Mouse (Mus musculus): ENCODE results near the gene Zfp260. TPM values are rescaled to one million over a fixed set of nuclear protein-coding genes. Genes with fewer than 3 reads are reported as not detected.

Gene Zfp260
- polyA plus RNA-seq, 1 experiment from 2014 or later, result 60.8 TPM

GRCm38 (mm10) chr7:30086524-30086923 is 8.1 kb upstream of the Zfp260 start:
- whole genome bisulfite sequencing, result 90% methylated on average over 9 of the region's 9 CpGs
- H3K36me3 ChIP-seq (ENCODE audit: control insufficient read depth, insufficient read depth, low read length), result no peaks in the 10 kb centered on the region
- no peak for ATAC-seq
- no peaks in the 10 kb centered on the region for H3K27me3 ChIP-seq (replicated peaks; ENCODE audit: control insufficient read depth, insufficient read depth, low read length)
- H3K9ac ChIP-seq (ENCODE audit: low read depth, low read length), result no peak overlapping the region
- H3K4me1 ChIP-seq (ENCODE audit: control insufficient read depth, insufficient read depth, low read length), result peaks cover 7% of the 10 kb centered on the region
- no peak overlapping the region for H3K4me2 ChIP-seq (ENCODE audit: low read depth, low read length)
- H3K4me3 ChIP-seq (ENCODE audit: low read length), result no peak overlapping the region
- no peak overlapping the region for H3K27ac ChIP-seq (ENCODE audit: low read length)
- H3K9me3 ChIP-seq (ENCODE audit: control insufficient read depth, low read length), result no peaks in the 10 kb centered on the region

DNA sequence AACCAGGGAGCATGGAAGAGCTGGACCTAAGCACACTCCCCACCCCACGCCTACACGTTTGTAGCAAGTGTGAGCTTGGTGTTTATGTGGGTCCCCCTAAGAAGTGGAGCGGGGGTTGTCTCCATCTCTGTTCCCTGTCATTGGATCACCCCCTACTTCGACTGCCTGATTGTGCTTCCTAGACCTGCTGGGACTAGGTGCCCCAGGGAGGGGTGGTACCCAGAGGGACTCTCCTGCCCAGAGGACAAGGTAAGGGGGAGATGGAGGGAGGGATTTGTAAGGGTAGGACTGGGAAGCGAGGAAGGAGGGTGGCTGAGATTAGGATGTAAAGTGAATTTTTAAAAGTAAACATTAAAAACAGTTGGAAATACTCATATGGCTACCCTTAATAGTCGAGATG is 5.2 kb upstream of the Zfp260 start:
- Histone ChIP-seq H3K4me3 (ENCODE audit: low read length) (peak overlapping the region; percentile 74), H3K9me3 (ENCODE audit: control insufficient read depth, low read length) (no peaks in the 10 kb centered on the region), H3K27ac (ENCODE audit: low read length) (no peak overlapping the region), H3K4me2 (ENCODE audit: low read depth, low read length) (peak overlapping the region; percentile 77), H3K4me1 (ENCODE audit: control insufficient read depth, insufficient read depth, low read length) (peaks cover 13% of the 10 kb centered on the region), H3K9ac (ENCODE audit: low read depth, low read length) (peak overlapping the region; percentile 72; the same call in 1 of the 2 replicates), H3K36me3 (ENCODE audit: control insufficient read depth, insufficient read depth, low read length) (no peaks in the 10 kb centered on the region), H3K27me3 (replicated peaks; ENCODE audit: control insufficient read depth, insufficient read depth, low read length) (no peaks in the 10 kb centered on the region)
- ATAC-seq, result no peak
- WGBS, result 12% methylated on average over 6 of the region's 6 CpGs

DNA sequence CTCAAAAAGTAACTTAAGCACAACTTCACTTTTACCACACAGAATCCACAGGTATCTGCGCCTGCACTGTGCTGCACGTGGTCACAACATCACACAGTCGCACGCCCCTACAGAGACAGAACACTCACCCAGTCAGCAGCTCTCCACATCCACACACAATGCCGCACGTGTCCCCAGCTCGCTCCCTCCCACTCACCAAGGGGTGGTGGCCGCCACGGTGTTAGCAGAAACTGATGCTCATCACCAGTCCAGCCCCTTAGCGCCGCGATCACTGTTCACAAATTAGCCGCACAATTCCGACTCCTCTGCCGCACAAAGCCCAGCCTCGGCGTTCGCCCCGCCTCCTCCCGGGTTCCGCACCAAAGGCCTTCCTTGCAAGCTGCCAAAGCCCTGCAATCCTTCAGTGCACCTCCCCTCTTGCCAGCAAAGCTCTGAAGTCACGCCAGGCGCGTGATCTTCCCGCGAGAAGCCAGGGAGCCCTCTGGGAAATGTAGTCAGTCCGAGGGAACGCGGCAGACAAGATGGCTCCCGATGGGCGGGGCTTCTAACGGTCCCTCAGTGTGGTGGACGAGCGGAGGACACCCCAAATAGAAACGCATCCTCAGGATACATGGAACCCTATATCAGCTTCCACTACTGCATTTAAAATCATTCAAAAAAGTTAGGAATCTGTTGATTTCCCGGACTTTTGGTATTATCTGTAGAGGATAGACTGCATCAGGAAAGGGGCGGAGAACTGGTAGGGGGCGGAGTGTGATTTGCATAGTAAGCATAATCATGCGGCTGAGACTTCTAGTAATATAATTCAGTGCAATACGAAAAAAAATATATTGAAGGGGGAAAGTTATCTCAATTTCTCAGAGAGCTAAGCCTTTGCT is 4.2 kb upstream of the Zfp260 start, which contains the start of the genes Gm26920 and Zfp566:
TSS of gene Gm26920 (minus strand) at position 319 of the 878 bp plus-strand sequence.
TSS of gene Zfp566 (minus strand) at position 436 of the 878 bp plus-strand sequence.
- WGBS, result under 1% methylated on average over 40 of the region's 40 CpGs
- Histone ChIP-seq H3K4me1 (ENCODE audit: control insufficient read depth, insufficient read depth, low read length) (peaks cover 13% of the 10 kb centered on the region), H3K27me3 (replicated peaks; ENCODE audit: control insufficient read depth, insufficient read depth, low read length) (no peaks in the 10 kb centered on the region), H3K9me3 (ENCODE audit: control insufficient read depth, low read length) (no peaks in the 10 kb centered on the region), H3K27ac (ENCODE audit: low read length) (peak within 1 kb of the TSS; percentile 64), H3K9ac (ENCODE audit: low read depth, low read length) (peak within 1 kb of the TSS; percentile 72), H3K4me2 (ENCODE audit: low read depth, low read length) (peak within 1 kb of the TSS; percentile 77), H3K4me3 (ENCODE audit: low read length) (peak within 1 kb of the TSS; percentile 74), H3K36me3 (ENCODE audit: control insufficient read depth, insufficient read depth, low read length) (no peaks in the 10 kb centered on the region)
- ATAC-seq, result peak; percentile 94

- H3K4me3 ChIP-seq (ENCODE audit: low read length), result peak overlapping the region; percentile 74
- peaks cover 16% of the 10 kb centered on the region for H3K4me1 ChIP-seq (ENCODE audit: control insufficient read depth, insufficient read depth, low read length)
- no peak; the same call in 1 of the 2 replicates for ATAC-seq
- no peaks in the 10 kb centered on the region for H3K9me3 ChIP-seq (ENCODE audit: control insufficient read depth, low read length)
- H3K27me3 ChIP-seq (replicated peaks; ENCODE audit: control insufficient read depth, insufficient read depth, low read length), result no peaks in the 10 kb centered on the region
- peak overlapping the region; percentile 59 for H3K27ac ChIP-seq (ENCODE audit: low read length)
- 9% methylated on average over 9 of the region's 9 CpGs for WGBS
- no peaks in the 10 kb centered on the region for H3K36me3 ChIP-seq (ENCODE audit: control insufficient read depth, insufficient read depth, low read length)
- H3K9ac ChIP-seq (ENCODE audit: low read depth, low read length), result peak overlapping the region; percentile 50; the same call in 1 of the 2 replicates
- peak overlapping the region; percentile 77 for H3K4me2 ChIP-seq (ENCODE audit: low read depth, low read length)
Observed at GRCm38 (mm10) chr7:30090970-30091585, 3.5 kb upstream of the Zfp260 start.

DNA sequence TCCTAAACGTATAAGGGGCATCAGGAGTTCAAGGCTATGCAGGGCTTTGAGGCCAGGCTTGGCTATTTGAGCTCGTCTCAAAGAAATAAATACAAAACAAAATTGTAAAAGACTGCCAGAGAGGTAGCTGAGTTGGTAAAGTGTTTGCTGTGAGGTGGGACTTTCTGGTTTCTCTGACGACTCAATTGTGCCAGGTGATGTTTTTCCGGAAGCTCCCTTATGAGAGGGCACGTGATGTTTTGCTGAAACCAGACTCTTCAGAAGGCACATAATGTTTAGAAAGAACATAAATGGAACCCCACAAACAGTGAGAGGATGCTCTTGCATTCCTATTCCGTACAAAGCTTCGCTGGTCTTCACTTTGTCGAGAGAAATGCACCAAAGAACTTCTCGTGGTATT is 1.9 kb upstream of the Zfp260 start:
- no peak for ATAC-seq
- Histone ChIP-seq H3K27me3 (replicated peaks; ENCODE audit: control insufficient read depth, insufficient read depth, low read length) (no peaks in the 10 kb centered on the region), H3K36me3 (ENCODE audit: control insufficient read depth, insufficient read depth, low read length) (no peaks in the 10 kb centered on the region), H3K4me1 (ENCODE audit: control insufficient read depth, insufficient read depth, low read length) (peaks cover 19% of the 10 kb centered on the region), H3K4me3 (ENCODE audit: low read length) (no peak overlapping the region), H3K9me3 (ENCODE audit: control insufficient read depth, low read length) (no peaks in the 10 kb centered on the region), H3K9ac (ENCODE audit: low read depth, low read length) (no peak overlapping the region), H3K27ac (ENCODE audit: low read length) (no peak overlapping the region), H3K4me2 (ENCODE audit: low read depth, low read length) (no peak overlapping the region)
- 82% methylated on average over 9 of the region's 9 CpGs for WGBS

DNA sequence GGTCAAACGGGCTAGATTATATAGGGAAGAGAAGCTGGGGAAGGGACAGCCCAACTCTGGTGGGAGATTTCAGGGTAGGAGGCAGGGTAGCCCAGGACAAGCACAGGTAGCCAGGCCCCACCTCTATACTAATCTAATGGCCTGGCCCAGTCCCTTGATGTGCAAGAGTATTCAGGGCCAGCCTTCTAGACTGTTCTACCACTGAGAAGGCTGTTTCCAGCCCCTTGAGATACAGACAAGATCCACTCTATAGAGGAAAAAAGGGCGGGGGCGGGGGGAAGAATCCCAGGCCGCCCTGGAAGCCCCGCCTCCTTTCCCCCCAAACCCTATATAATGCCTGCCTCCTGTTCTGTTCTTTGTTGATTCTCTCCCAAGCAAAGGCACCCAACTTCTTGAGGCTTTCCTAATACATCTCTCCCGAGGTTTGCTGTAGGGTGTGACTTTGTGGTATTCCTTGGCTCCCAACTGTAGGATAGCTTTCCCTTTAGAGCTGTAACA is 610 bp upstream of the Zfp260 start:
- no peaks in the 10 kb centered on the region for H3K36me3 ChIP-seq (ENCODE audit: control insufficient read depth, insufficient read depth, low read length)
- no peak overlapping the region; the same call in 1 of the 2 replicates for H3K27ac ChIP-seq (ENCODE audit: low read length)
- peak overlapping the region; percentile 74 for H3K4me3 ChIP-seq (ENCODE audit: low read length)
- peak overlapping the region; percentile 57 for H3K9ac ChIP-seq (ENCODE audit: low read depth, low read length)
- peaks cover 18% of the 10 kb centered on the region for H3K4me1 ChIP-seq (ENCODE audit: control insufficient read depth, insufficient read depth, low read length)
- H3K27me3 ChIP-seq (replicated peaks; ENCODE audit: control insufficient read depth, insufficient read depth, low read length), result no peaks in the 10 kb centered on the region
- no peak for ATAC-seq
- WGBS, result 72% methylated on average over 6 of the region's 6 CpGs
- H3K4me2 ChIP-seq (ENCODE audit: low read depth, low read length), result peak overlapping the region; percentile 54
- no peaks in the 10 kb centered on the region for H3K9me3 ChIP-seq (ENCODE audit: control insufficient read depth, low read length)

- H3K9me3 ChIP-seq (ENCODE audit: control insufficient read depth, low read length), result no peaks in the 10 kb centered on the region
- peak overlapping the region; percentile 66 for H3K9ac ChIP-seq (ENCODE audit: low read depth, low read length)
- peak overlapping the region; percentile 72 for H3K4me2 ChIP-seq (ENCODE audit: low read depth, low read length)
- H3K4me3 ChIP-seq (ENCODE audit: low read length), result peak overlapping the region; percentile 74
- WGBS, result 3% methylated on average over 5 of the region's 5 CpGs
- no peak overlapping the region for H3K27ac ChIP-seq (ENCODE audit: low read length)
- no peak for ATAC-seq
- no peaks in the 10 kb centered on the region for H3K27me3 ChIP-seq (replicated peaks; ENCODE audit: control insufficient read depth, insufficient read depth, low read length)
- peaks cover 3% of the 10 kb centered on the region; the same call in 1 of the 2 replicates for H3K36me3 ChIP-seq (ENCODE audit: control insufficient read depth, insufficient read depth, low read length)
- peaks cover 12% of the 10 kb centered on the region; the same call in 1 of the 2 replicates for H3K4me1 ChIP-seq (ENCODE audit: control insufficient read depth, insufficient read depth, low read length)
Observed at GRCm38 (mm10) chr7:30095551-30096125, 1.1 kb downstream of the Zfp260 start.

DNA sequence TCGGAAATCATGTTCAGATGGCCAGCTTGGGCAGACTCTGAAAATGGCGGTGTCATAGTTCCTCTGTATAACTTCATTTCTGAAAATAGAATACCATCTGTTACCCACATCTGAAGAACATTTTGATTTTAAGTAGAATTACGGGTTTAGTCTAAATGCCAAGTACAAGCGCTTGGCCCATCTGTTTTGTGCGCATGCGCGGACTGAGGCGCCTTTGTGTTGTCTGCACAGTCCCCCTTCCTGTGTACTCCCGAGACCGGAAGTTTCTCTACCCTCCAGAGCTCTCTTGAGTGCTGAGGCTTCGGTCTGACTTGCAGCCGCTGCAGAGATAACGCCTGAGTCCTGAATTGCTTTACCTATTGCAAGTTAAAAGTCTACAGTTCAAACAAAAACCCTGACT is 4.7 kb downstream of the Zfp260 start:
- H3K4me2 ChIP-seq (ENCODE audit: low read depth, low read length), result no peak overlapping the region
- no peak overlapping the region for H3K4me3 ChIP-seq (ENCODE audit: low read length)
- peaks cover 7% of the 10 kb centered on the region; the same call in 1 of the 2 replicates for H3K4me1 ChIP-seq (ENCODE audit: control insufficient read depth, insufficient read depth, low read length)
- no peak for ATAC-seq
- H3K36me3 ChIP-seq (ENCODE audit: control insufficient read depth, insufficient read depth, low read length), result peaks cover 18% of the 10 kb centered on the region
- H3K9me3 ChIP-seq (ENCODE audit: control insufficient read depth, low read length), result peaks cover 7% of the 10 kb centered on the region; the same call in 1 of the 2 replicates
- WGBS, result 93% methylated on average over 13 of the region's 13 CpGs
- no peak overlapping the region for H3K27ac ChIP-seq (ENCODE audit: low read length)
- no peaks in the 10 kb centered on the region for H3K27me3 ChIP-seq (replicated peaks; ENCODE audit: control insufficient read depth, insufficient read depth, low read length)
- H3K9ac ChIP-seq (ENCODE audit: low read depth, low read length), result no peak overlapping the region

DNA sequence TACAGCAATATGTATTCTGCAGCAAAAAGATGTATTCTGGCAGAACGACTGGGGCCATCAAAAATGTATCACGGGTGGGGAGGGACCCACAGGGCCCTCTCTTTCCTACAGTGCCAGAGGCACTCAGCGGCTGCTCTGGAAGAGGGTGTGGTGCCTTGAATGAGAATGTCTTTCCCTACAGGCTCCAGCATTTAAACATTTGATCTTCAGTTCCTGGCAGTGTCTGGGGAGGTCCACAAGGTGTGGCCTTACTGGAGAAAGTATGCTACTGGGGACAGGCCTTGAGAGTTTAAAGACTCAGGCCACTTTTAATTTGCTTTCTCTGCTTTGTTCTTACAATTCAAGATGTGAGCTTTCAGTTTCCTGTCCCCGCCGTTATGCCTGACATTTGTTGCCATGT is 21.5 kb downstream of the Zfp260 start:
- H3K27me3 ChIP-seq (replicated peaks; ENCODE audit: control insufficient read depth, insufficient read depth, low read length), result no peaks in the 10 kb centered on the region
- H3K27ac ChIP-seq (ENCODE audit: low read length), result no peak overlapping the region
- no peak overlapping the region for H3K4me2 ChIP-seq (ENCODE audit: low read depth, low read length)
- H3K36me3 ChIP-seq (ENCODE audit: control insufficient read depth, insufficient read depth, low read length), result no peaks in the 10 kb centered on the region
- no peak overlapping the region for H3K9ac ChIP-seq (ENCODE audit: low read depth, low read length)
- WGBS, result 94% methylated on average over 5 of the region's 5 CpGs
- no peak for ATAC-seq
- H3K9me3 ChIP-seq (ENCODE audit: control insufficient read depth, low read length), result peaks cover 14% of the 10 kb centered on the region
- H3K4me3 ChIP-seq (ENCODE audit: low read length), result no peak overlapping the region
- H3K4me1 ChIP-seq (ENCODE audit: control insufficient read depth, insufficient read depth, low read length), result no peaks in the 10 kb centered on the region
